Mouse (Mus musculus) G1E (cell line): ENCODE results near the gene Mcu. TPM values are rescaled to one million over a fixed set of nuclear protein-coding genes. Genes with fewer than 3 reads are reported as not detected.

Experiments used
- ATAC-seq: 2 replicates; pipeline ENCODE4 v1.8.0; 2016; ENCODE audit warnings: mild to moderate bottlenecking; ENCODE audit not compliant: insufficient number of reproducible peaks, poor library complexity, low FRiP score, severe bottlenecking; ENCODE audit errors: extremely low read depth
- DNase-seq: peaks from one replicate; pipeline ENCODE4 v3.0.0; 2012; ENCODE audit warnings: low spot score
- H3K27me3 ChIP-seq: 2 replicates; pipeline ENCODE4 v1.6.1; 2012; ENCODE audit warnings: mild to moderate bottlenecking, low read length, inconsistent platforms; ENCODE audit not compliant: insufficient read depth
- H3K36me3 ChIP-seq: replicated peaks from 2 replicates; pipeline ENCODE3; 2012; ENCODE audit warnings: mild to moderate bottlenecking, inconsistent platforms
- H3K4me1 ChIP-seq: 2 replicates; pipeline ENCODE4 v1.6.1; 2012; ENCODE audit warnings: low read depth, low read length, inconsistent platforms, mixed read lengths; ENCODE audit not compliant: insufficient read depth
- H3K4me3 ChIP-seq: 2 replicates; pipeline ENCODE4 v1.5.1; 2012; ENCODE audit warnings: low read depth, mild to moderate bottlenecking, inconsistent platforms, low read length, moderate library complexity, mixed read lengths
- H3K9me3 ChIP-seq: replicated peaks from 2 replicates; pipeline ENCODE4 v1.6.1; 2012; ENCODE audit warnings: inconsistent platforms
- CTCF ChIP-seq: IDR thresholded peaks from 2 replicates; pipeline ENCODE4 v1.5.1; 2012; ENCODE audit warnings: low read depth, low read length, inconsistent platforms, mixed read lengths
- GATA1 ChIP-seq: IDR thresholded peaks from 2 replicates; pipeline ENCODE4 v1.6.1; 2012; ENCODE audit warnings: borderline replicate concordance, low read length, inconsistent platforms, mixed read lengths
- GATA2 ChIP-seq: IDR thresholded peaks from 2 replicates; pipeline ENCODE4 v1.6.1; 2012; ENCODE audit warnings: low read depth, low read length, inconsistent platforms, borderline replicate concordance
- POLR2AphosphoS5 ChIP-seq: IDR thresholded peaks from 2 replicates; pipeline ENCODE4 v1.6.1; 2012; ENCODE audit warnings: low read depth, low read length, inconsistent platforms; ENCODE audit not compliant: insufficient replicate concordance
- TAL1 ChIP-seq: conservative IDR thresholded peaks from 2 replicates; pipeline ENCODE4 v1.6.1; 2012; ENCODE audit warnings: low read depth, low read length, inconsistent platforms, mixed read lengths
- polyA plus RNA-seq: library from polyadenylated mRNA; stranded (reverse); fragments of >175 nt; gene quantifications from 2 replicates; pipeline ENCODE4 v1.2.3, GENCODE M21; 2012
- total RNA-seq, 2 experiments: library from RNA; stranded (forward) in 1 of 2; stranded (reverse) in 1 of 2; fragments of 200-1000 nt in 1 of 2; fragments of >200 nt in 1 of 2; fragmentation: Nextera tagmentation in 1 of 2; gene quantifications; 2 replicates each; pipeline ENCODE4 v1.2.3; 2014 to 2017

Mcu gene
- total and polyA plus RNA-seq, 3 experiments, result 5.1 to 25.6 (median 22.5) TPM

DNA sequence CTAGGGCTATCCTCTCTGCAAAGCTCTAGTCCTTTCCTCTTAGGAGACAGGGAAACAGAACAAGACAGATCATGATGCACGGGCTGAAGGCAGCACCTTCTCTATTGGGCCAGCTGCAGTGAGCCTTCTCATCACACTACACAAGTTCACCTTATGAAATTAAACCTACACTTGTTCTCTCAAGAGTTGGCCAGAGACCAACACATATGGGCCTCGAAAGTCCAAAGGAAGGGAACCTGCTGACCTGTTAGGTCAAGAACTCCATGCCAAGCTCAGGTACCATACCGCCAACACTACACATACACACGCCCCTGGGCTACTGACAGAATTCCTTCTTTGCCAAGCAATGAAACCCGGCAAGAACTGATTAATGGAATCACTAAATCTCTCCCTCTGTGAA is 1.1 kb downstream of the Mcu start:
- Histone ChIP-seq H3K9me3 (no peaks in the 10 kb centered on the region), H3K27me3 (no peaks in the 10 kb centered on the region), H3K36me3 (no peaks in the 10 kb centered on the region), H3K4me3 (peak overlapping the region; percentile 78), H3K4me1 (peaks cover 11% of the 10 kb centered on the region)
- ATAC-seq (no peak), DNase-seq (no peak)
- no peak for TF ChIP-seq TAL1
- TF ChIP-seq GATA1, result no peak
- no peak for TF ChIP-seq CTCF
- TF ChIP-seq GATA2, result no peak
- TF ChIP-seq POLR2AphosphoS5, result no peak

DNA sequence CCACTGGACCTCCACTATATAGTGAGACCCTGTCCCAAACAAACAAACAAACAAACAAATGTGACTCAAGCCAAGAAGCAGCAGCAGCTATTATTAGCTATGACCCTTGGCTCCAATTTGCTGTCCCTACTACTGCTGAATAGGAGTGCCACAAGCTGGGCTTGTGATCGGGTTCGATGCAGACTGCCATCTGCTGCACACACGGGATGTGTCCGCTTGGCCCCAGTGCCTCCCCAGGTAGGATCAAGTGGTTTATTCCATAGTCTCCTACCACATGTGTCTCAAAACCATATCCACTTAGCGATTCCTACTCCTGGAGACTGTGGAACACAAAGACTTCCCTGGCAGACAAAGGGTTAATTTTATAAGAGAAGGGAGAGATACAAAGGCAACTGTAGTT is 2.4 kb downstream of the Mcu start:
- Histone ChIP-seq H3K36me3 (no peaks in the 10 kb centered on the region), H3K27me3 (no peaks in the 10 kb centered on the region), H3K4me1 (peaks cover 11% of the 10 kb centered on the region), H3K4me3 (no peak overlapping the region), H3K9me3 (no peaks in the 10 kb centered on the region)
- TF ChIP-seq TAL1 (no peak), CTCF (no peak), GATA1 (no peak), POLR2AphosphoS5 (no peak), GATA2 (no peak)
- DNase-seq (no peak), ATAC-seq (no peak)

- ATAC-seq, result no peak
- no peak for DNase-seq
- no peak for TF ChIP-seq CTCF
- Histone ChIP-seq H3K4me1 (peaks cover 13% of the 10 kb centered on the region), H3K9me3 (no peaks in the 10 kb centered on the region), H3K4me3 (no peak overlapping the region), H3K36me3 (no peaks in the 10 kb centered on the region), H3K27me3 (no peaks in the 10 kb centered on the region)
These were observed 3.2 kb downstream of the Mcu start for GRCm38 (mm10) chr10:59613276-59613675.

DNA sequence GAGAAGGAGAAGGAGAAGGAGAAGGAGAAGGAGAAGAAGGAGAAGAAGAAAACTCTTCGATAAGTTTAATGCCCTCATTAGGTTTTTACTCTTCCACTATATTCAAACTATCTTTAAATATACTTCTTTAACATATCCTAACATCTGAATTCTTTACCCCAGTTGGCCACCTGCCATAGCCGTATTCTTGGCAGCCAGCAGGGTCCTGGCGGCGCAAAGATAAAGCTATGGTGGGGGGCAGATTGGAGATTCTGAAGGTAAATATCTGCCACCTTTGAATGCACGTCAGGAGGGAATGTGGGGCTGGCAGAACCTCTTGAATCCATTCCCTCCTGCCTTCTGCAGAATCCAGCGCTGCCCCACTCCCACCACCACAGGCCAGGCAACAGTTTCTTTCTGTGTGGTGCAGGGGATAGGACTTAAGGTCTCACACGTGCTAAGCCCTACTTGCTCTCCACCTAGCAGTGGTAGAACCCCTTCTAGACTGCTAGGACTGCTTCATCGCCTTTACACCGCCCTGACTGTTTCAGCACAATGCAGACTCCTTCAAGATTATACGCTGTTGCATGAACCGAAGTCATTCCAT is 11.5 kb downstream of the Mcu start:
- H3K27me3 ChIP-seq, result no peaks in the 10 kb centered on the region
- DNase-seq, result no peak
- ATAC-seq, result no peak

DNA sequence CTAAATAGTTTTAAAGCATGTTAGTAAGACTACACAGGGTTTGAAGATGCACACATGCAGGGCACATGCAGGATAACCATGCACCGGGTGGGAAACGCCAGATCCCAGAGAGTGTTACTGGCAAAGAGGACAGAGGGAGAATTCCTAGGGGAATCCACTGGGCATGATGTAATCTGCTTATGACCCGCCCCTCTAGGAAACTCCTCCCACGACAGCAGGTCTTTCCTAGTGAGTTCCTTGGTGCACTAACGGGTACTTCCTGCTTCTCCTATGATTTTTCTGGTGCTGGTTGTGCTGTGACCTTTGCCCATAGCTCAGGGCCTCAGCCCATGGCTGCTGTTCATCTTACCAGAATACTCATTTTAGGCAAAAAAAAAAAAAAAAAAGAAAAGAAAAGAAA is 12.6 kb downstream of the Mcu start:
- peaks cover 11% of the 10 kb centered on the region for H3K36me3 ChIP-seq
- DNase-seq, result no peak
- H3K9me3 ChIP-seq, result no peaks in the 10 kb centered on the region
- H3K4me3 ChIP-seq, result no peak overlapping the region
- TF ChIP-seq CTCF, result no peak
- TF ChIP-seq GATA2, result no peak
- no peak for TF ChIP-seq TAL1
- TF ChIP-seq GATA1, result no peak
- TF ChIP-seq POLR2AphosphoS5, result no peak
- no peak for ATAC-seq
- H3K27me3 ChIP-seq, result no peaks in the 10 kb centered on the region
- H3K4me1 ChIP-seq, result peaks cover 2% of the 10 kb centered on the region; the same call in 1 of the 2 replicates

More for the DNA sequence above, 11.5 kb downstream of the Mcu start:
- TF ChIP-seq CTCF (no peak), TAL1 (no peak), GATA2 (no peak), GATA1 (no peak), POLR2AphosphoS5 (no peak)
- Histone ChIP-seq H3K4me1 (peaks cover 2% of the 10 kb centered on the region; the same call in 1 of the 2 replicates), H3K9me3 (no peaks in the 10 kb centered on the region), H3K4me3 (no peak overlapping the region), H3K36me3 (peaks cover 7% of the 10 kb centered on the region)

GRCm38 (mm10) chr10:59602891-59603290 is 13.6 kb downstream of the Mcu start:
- TF ChIP-seq CTCF (no peak), GATA2 (no peak), TAL1 (no peak), POLR2AphosphoS5 (no peak), GATA1 (no peak)
- Histone ChIP-seq H3K4me3 (no peak overlapping the region), H3K27me3 (no peaks in the 10 kb centered on the region), H3K36me3 (peaks cover 11% of the 10 kb centered on the region), H3K4me1 (no peaks in the 10 kb centered on the region), H3K9me3 (no peaks in the 10 kb centered on the region)
- ATAC-seq (no peak), DNase-seq (no peak)
